Mouse (Mus musculus): ENCODE measurements around the gene Adamts7.

DNA sequence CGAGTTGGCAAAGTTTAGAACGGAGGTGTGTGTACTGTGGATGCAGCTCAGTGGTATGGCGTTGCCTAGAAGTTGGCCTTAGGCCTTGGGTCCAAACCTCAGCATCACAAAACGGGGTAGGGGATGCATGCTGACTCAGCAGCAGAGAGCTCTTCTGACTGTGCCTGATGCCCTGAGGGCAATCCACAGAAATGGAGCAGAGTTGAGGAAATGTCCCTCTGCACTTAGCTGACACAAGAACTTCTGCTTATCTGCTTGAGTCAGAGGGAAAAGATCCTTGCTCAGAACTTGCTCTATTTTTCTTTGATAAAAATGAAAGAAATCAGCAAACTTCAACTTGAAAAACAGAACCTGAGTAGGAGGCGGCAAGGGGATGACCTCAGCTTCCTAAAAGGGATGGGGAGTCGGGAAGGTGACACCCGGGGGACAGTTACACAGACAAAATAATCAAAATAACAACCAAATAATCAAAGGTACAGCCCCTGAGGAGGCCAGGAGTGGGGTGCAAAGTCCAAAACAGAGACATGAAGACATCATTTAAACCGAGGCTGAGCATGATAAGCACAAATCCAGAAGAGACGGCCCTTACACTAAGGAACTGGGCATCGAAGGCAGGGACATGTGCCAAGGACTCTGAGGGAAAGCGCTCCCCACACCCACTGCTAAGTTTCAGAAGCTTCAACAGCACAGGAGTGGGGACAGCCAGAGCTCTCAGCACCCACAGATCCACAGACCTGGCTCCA, 53.6 kb downstream of the Adamts7 start:
- TF ChIP-seq POLR2A (IDR thresholded peaks at IDR 0.05; ENCODE audit: low read depth, low read length): no peak
- no peak for TF ChIP-seq CTCF (IDR thresholded peaks at IDR 0.05; ENCODE audit: borderline replicate concordance, insufficient read depth, low read length)

Measured in embryonic fibroblast, embryonic 13.5 days (primary cell).